Mouse (Mus musculus) liver, embryonic 14.5 days (tissue): Measurements from ENCODE around the gene Bfsp2. TPM values are rescaled to one million over a fixed set of nuclear protein-coding genes. Genes with fewer than 3 reads are reported as not detected.

Experiments used
- ATAC-seq: fragments of 200-750 bp; cut with Nextera tagmentation; 2 replicates; pipeline ENCODE4 v1.8.0; 2017; ENCODE audit warnings: moderate number of reproducible peaks, mild to moderate bottlenecking, moderate library complexity; ENCODE audit not compliant: insufficient read depth
- DNase-seq, 3 experiments: peaks; one replicate each; pipeline ENCODE4 v3.0.0-alpha.2; 2012 to 2013; ENCODE audit warnings: low read depth in 3 of 3, low spot score in 3 of 3
- H3K27ac ChIP-seq: fragments of 300-500 bp; sonication (generic); 2 replicates; pipeline ENCODE4 v1.5.1; 2014; ENCODE audit warnings: moderate library complexity, mild to moderate bottlenecking, control low read depth, inconsistent platforms
- H3K27me3 ChIP-seq: fragments of 300-500 bp; sonication (generic); 2 replicates; pipeline ENCODE4 v1.6.1; 2014; ENCODE audit warnings: mild to moderate bottlenecking, low read length, moderate library complexity; ENCODE audit not compliant: control insufficient read depth, insufficient read depth
- H3K36me3 ChIP-seq: fragments of 300-500 bp; sonication (generic); replicated peaks from 2 replicates; pipeline ENCODE4 v1.6.1; 2014; ENCODE audit warnings: low read depth; ENCODE audit not compliant: control insufficient read depth, insufficient read depth
- H3K4me1 ChIP-seq, 2 experiments: fragments of 200-500 bp in 1 of 2; fragments of 300-500 bp in 1 of 2; sonication (generic) in 1 of 2; replicated peaks; 2 replicates each; pipeline ENCODE4 v1.6.1; 2012 to 2014; ENCODE audit warnings: antibody characterized with exemption in 1 of 2, inconsistent platforms in 1 of 2, low read length in 1 of 2; ENCODE audit not compliant: control insufficient read depth in 2 of 2, insufficient read depth in 2 of 2
- H3K4me2 ChIP-seq: fragments of 300-500 bp; sonication (generic); 2 replicates; pipeline ENCODE4 v1.6.1; 2014; ENCODE audit warnings: low read depth, mild to moderate bottlenecking, control low read depth, moderate library complexity
- H3K4me3 ChIP-seq, 2 experiments: fragments of 200-500 bp in 1 of 2; fragments of 300-500 bp in 1 of 2; sonication (generic) in 1 of 2; 2 replicates each; pipeline ENCODE4 v1.5.1; 2012 to 2014; ENCODE audit warnings: low read depth in 2 of 2, low read length in 2 of 2, mild to moderate bottlenecking in 2 of 2, control low read depth in 1 of 2, inconsistent platforms in 1 of 2, moderate library complexity in 1 of 2; ENCODE audit not compliant: insufficient read depth in 1 of 2
- H3K9ac ChIP-seq: fragments of 300-500 bp; sonication (generic); replicated peaks from 2 replicates; pipeline ENCODE4 v1.6.1; 2014; ENCODE audit warnings: mild to moderate bottlenecking, control low read depth, moderate library complexity
- H3K9me3 ChIP-seq: fragments of 300-500 bp; sonication (generic); 2 replicates; pipeline ENCODE4 v1.6.1; 2016; ENCODE audit warnings: low read length, mixed read lengths; ENCODE audit not compliant: control insufficient read depth
- CTCF ChIP-seq: IDR thresholded peaks from 2 replicates; pipeline ENCODE4 v1.5.1; 2016; ENCODE audit warnings: antibody characterized with exemption, low read depth, control low read depth
- EP300 ChIP-seq: IDR thresholded peaks from 2 replicates; pipeline ENCODE4 v1.6.1; 2016; ENCODE audit warnings: antibody characterized with exemption, low read depth
- WGBS: fragments of 180-500 bp; shearing (Covaris S2); extraction: QIAGEN DNeasy Blood & Tissue Kit; methylation state at CpG from one replicate; pipeline ENCODE4 v1.1.7; 2014; ENCODE audit not compliant: insufficient replicate concordance; 5-methylcytosine and 5-hydroxymethylcytosine counted together
- polyA plus RNA-seq, 2 experiments: library from polyadenylated mRNA; depleted of rRNA in 1 of 2; stranded (reverse) in 1 of 2; unstranded in 1 of 2; fragments of >200 nt; fragmentation: Nextera tagmentation in 1 of 2; extraction: Ambion mirVana in 1 of 2; gene quantifications; 2 replicates each; pipeline versions ENCODE4 v1.2.1 to v1.2.3; 2012 to 2014

The Bfsp2 gene
- polyA plus RNA-seq (2012; rRNA removed) (0.40 and 0.73 TPM in 2 replicates), polyA plus RNA-seq (2014; fragmentation: Nextera tagmentation; extraction: Ambion mirVana) (0.92 and 1.0 TPM in 2 replicates)

DNA sequence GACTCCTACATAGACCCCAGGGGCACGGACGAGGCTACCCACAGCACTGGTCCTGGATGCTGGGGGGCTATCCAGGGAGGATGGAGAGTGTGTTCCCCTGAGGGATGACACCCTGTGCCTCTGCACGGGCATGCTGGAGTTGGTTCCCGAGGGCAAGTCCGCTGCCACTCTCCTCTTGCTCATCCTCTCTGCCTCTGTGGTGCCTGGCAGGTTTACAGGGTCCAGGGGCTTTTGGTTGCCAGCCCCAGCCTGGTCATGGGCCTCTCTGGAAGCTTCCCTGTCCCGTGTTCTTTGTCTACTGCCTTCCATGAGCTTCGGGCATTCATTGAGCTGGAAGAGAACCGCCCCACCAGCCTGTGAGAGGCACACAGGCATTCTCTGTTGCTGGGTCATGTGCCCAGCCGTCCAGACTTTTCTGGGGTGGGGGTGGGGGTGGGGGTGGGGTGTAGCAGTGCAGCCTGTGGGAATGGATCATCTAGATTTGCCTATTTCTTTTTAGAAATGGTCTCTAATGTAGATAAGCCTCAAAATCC, at the start of gene Bfsp2:
Gene Bfsp2, minus strand, starts transcription at position 377 of the 533 bp plus-strand sequence.
- WGBS, result 57% methylated on average over 9 of the region's 9 CpGs
- ATAC-seq, result no peak

DNA sequence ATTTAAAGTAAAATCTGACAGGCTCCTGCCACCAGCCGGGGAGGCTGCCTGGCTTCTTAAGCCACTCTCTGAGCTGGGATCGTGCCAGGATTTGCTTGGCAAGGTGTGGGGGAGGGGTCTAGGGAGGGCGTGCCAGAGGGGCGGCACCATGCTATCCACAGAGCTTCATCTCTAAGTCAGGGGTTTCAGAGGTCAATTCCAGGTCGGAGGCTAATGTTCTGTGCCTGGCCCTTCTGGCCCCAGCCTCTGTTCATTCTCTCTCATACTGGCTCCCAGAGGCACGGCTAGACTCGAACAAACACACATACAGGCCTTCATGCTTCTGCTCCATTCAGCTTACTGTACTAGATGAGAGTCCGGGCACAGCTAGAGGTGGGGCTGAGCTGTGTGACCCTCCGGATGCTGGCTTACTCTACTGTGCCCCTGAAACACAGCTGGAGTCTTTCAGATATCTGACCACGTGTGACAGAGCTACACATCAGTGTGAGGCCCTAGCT, 44.9 kb upstream of the Bfsp2 start:
- H3K36me3 ChIP-seq, result no peaks in the 10 kb centered on the region
- H3K27me3 ChIP-seq, result no peaks in the 10 kb centered on the region
- no peak overlapping the region for H3K27ac ChIP-seq
- ATAC-seq (no peak), DNase-seq (no peak)
- no peak overlapping the region for H3K9ac ChIP-seq
- no peak overlapping the region for H3K4me2 ChIP-seq
- TF ChIP-seq EP300 (no peak), CTCF (no peak)
- H3K9me3 ChIP-seq, result no peaks in the 10 kb centered on the region
- WGBS, result 29% methylated on average over 10 of the region's 10 CpGs
- H3K4me1 ChIP-seq, result peaks cover 0 to 2% of the 10 kb centered on the region in 2 experiments; a peak in 1 of 4 replicates
- H3K4me3 ChIP-seq, result no peak overlapping the region

More for the DNA sequence above, at the start of gene Bfsp2:
- Histone ChIP-seq H3K9me3 (no peaks in the 10 kb centered on the region), H3K27ac (no peak within 1 kb of the TSS), H3K27me3 (no peaks in the 10 kb centered on the region), H3K4me2 (no peak within 1 kb of the TSS), H3K9ac (no peak within 1 kb of the TSS), H3K4me1 (peaks cover 0 to 6% of the 10 kb centered on the region in 2 experiments; a peak in 2 of 4 replicates), H3K4me3 (no peak within 1 kb of the TSS), H3K36me3 (no peaks in the 10 kb centered on the region)
- DNase-seq, result no peak
- no peak for TF ChIP-seq CTCF
- TF ChIP-seq EP300, result no peak

DNA sequence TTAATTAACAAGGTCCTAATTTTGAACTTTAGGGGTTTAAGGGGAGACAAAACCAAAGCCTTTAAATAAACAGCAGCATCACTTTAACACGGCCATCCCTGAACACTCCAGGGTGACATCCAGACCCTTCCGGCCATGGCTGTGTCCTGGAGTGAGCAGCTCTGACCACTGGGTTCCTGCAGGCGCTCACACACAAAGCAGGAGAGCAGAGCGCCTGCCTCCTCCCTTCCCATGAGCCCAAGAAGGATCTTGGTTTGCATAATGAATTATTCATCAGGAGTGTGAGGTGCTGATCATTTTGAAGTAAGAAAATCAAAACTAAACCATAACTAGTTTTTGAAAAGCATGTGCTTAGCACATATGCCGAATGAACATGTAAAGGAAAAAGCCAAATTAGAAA, 44.4 kb upstream of the Bfsp2 start:
- Histone ChIP-seq H3K4me1 (peaks cover 0 to 2% of the 10 kb centered on the region in 2 experiments; a peak in 1 of 4 replicates), H3K27me3 (no peaks in the 10 kb centered on the region), H3K9ac (no peak overlapping the region), H3K36me3 (no peaks in the 10 kb centered on the region), H3K27ac (no peak overlapping the region), H3K4me2 (no peak overlapping the region), H3K4me3 (no peak overlapping the region), H3K9me3 (no peaks in the 10 kb centered on the region)
- TF ChIP-seq EP300 (no peak), CTCF (no peak)
- ATAC-seq (no peak), DNase-seq (no peak)
- WGBS, result 38% methylated on average over 5 of the region's 5 CpGs

DNA sequence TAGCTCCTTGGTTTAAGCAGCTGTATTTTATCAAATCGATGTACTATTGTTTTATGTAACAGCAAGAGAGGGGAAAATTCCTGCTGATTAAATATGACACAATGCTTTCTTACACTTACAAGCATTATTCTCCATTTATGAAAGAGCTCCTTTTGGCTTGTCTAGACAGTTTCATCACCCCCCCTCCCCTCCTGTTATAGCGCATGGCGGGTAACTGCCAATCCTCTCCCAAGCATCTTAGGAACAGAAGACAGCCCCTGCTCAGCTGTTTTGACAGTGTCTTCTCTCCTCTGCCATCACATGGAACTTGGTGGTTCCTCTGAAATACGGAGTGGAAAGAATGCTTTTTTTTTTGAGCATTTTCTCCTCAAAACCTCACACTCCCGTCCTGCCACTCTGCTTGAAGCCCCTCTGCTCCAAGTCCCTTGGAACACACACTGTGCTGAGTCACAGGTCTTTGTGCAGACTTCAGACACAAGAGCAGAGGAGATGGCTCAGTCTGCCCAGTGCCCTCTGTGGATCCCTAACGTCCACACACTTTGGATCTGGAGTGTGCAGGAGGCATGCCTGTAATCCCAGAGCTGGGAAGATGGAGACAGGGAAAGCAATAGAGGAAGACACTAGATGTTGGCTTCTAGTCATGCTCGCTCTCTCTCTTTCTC, 43.7 kb upstream of the Bfsp2 start:
- Histone ChIP-seq H3K9me3 (no peaks in the 10 kb centered on the region), H3K9ac (no peak overlapping the region), H3K27me3 (no peaks in the 10 kb centered on the region), H3K36me3 (no peaks in the 10 kb centered on the region), H3K4me1 (peaks cover 0 to 2% of the 10 kb centered on the region in 2 experiments; a peak in 1 of 4 replicates), H3K27ac (no peak overlapping the region), H3K4me2 (no peak overlapping the region), H3K4me3 (no peak overlapping the region)
- no peak for ATAC-seq
- 46% methylated on average over 7 of the region's 7 CpGs for WGBS
- TF ChIP-seq CTCF (no peak), EP300 (no peak)
- no peak for DNase-seq

DNA sequence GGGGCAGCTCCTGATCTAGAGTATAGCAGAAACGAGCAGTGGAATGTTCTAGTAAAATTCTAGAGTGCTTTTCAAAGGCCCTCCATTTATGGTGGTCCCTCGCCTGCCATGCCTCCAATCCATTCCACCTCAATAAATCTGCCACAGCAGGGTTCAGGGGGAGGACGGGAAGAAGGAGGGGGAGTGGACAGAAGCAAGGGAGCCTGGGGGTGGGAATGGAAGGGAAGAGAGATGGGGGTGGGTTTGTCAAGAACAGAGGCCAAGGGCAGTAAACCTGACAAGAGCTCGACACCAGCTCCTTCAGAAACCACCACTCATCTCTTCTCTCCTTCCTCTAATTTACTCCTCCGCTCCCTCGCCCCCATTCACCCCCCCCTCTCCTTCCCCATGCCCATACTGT, 42.8 kb upstream of the Bfsp2 start:
- TF ChIP-seq CTCF, result no peak
- no peak for TF ChIP-seq EP300
- Histone ChIP-seq H3K27me3 (no peaks in the 10 kb centered on the region), H3K9ac (no peak overlapping the region), H3K4me2 (no peak overlapping the region), H3K4me1 (peaks cover 0 to 2% of the 10 kb centered on the region in 2 experiments; a peak in 1 of 4 replicates), H3K36me3 (no peaks in the 10 kb centered on the region), H3K27ac (no peak overlapping the region), H3K4me3 (no peak overlapping the region), H3K9me3 (no peaks in the 10 kb centered on the region)
- DNase-seq (no peak), ATAC-seq (no peak)
- WGBS, result 29% methylated on average over 5 of the region's 6 CpGs
